Mouse (Mus musculus): ENCODE measurements around the gene Sspn. TPM values are rescaled to one million over a fixed set of nuclear protein-coding genes. Genes with fewer than 3 reads are reported as not detected.
A peak's percentile ranks its signal among the peaks of the same experiment; 100 is the strongest.

Gene Sspn
- polyA plus RNA-seq, 1 experiment from 2014 or later: 7.4 TPM

- DNase-seq: peak; percentile 42
- 60% methylated on average over 11 of the region's 11 CpGs for WGBS
- ATAC-seq (ENCODE audit: insufficient read depth): peak; percentile 56; the same call in 1 of the 2 replicates
These were observed 14.4 kb downstream of the Sspn start for GRCm38 (mm10) chr6:145945700-145946344.

GRCm38 (mm10) chr6:145949049-145949448 lies 17.6 kb downstream of the Sspn start:
- H3K4me2 ChIP-seq: no peak overlapping the region
- TF ChIP-seq CTCF (IDR thresholded peaks at IDR 0.05; ENCODE audit: low read depth): no peak
- ATAC-seq (ENCODE audit: insufficient read depth) (no peak), DNase-seq (no peak)
- H3K27ac ChIP-seq (ENCODE audit: low read depth): no peak overlapping the region
- no peak overlapping the region for H3K9ac ChIP-seq
- H3K27me3 ChIP-seq (ENCODE audit: insufficient read depth, low read length): no peaks in the 10 kb centered on the region
- no peak overlapping the region for H3K4me3 ChIP-seq (ENCODE audit: low read depth, low read length)
- H3K4me1 ChIP-seq (ENCODE audit: insufficient read depth): 0 out of 2 replicates have a peak, but pooled peaks cover 3% of the 10 kb centered on the region
- 41% methylated on average over 4 of the region's 4 CpGs for WGBS
- no peaks in the 10 kb centered on the region for H3K9me3 ChIP-seq (ENCODE audit: low read depth, low read length)
- H3K36me3 ChIP-seq (ENCODE audit: insufficient read depth): no peaks in the 10 kb centered on the region

More at GRCm38 (mm10) chr6:145945700-145946344, 14.4 kb downstream of the Sspn start:
- no peaks in the 10 kb centered on the region for H3K9me3 ChIP-seq (ENCODE audit: low read depth, low read length)
- H3K36me3 ChIP-seq (ENCODE audit: insufficient read depth): no peaks in the 10 kb centered on the region
- no peaks in the 10 kb centered on the region for H3K27me3 ChIP-seq (ENCODE audit: insufficient read depth, low read length)
- 0 out of 2 replicates have a peak, but pooled peaks cover 3% of the 10 kb centered on the region for H3K4me1 ChIP-seq (ENCODE audit: insufficient read depth)
- H3K4me3 ChIP-seq (ENCODE audit: low read depth, low read length): no peak overlapping the region
- no peak overlapping the region for H3K27ac ChIP-seq (ENCODE audit: low read depth)
- no peak for TF ChIP-seq CTCF (IDR thresholded peaks at IDR 0.05; ENCODE audit: low read depth)
- no peak overlapping the region for H3K4me2 ChIP-seq
- no peak overlapping the region for H3K9ac ChIP-seq

DNA sequence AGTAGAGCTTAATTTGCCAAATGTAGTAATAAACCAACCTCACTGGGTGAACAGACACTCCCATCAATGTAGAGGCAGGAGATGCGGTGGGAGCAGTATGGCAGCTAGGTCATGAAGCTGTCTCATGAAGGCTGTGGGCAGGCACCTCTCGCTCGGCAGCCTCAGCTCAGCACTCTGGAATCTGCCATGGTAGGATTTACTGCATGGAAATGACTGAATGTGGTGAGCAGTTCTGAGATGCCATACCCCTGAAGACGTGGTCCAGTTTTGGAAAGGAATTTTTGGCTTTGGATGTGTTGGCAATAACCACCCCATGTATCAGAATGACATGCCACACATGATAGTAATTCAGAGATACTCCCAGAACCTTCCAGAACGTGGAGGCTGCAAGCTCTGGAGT lies 19.2 kb downstream of the Sspn start:
- no peaks in the 10 kb centered on the region for H3K27me3 ChIP-seq (ENCODE audit: insufficient read depth, low read length)
- ATAC-seq (ENCODE audit: insufficient read depth) (no peak), DNase-seq (no peak)
- no peak for TF ChIP-seq CTCF (IDR thresholded peaks at IDR 0.05; ENCODE audit: low read depth)
- no peak overlapping the region for H3K9ac ChIP-seq
- H3K36me3 ChIP-seq (ENCODE audit: insufficient read depth): no peaks in the 10 kb centered on the region
- H3K4me3 ChIP-seq (ENCODE audit: low read depth, low read length): no peak overlapping the region
- WGBS: 73% methylated on average over 5 of the region's 5 CpGs
- H3K27ac ChIP-seq (ENCODE audit: low read depth): no peak overlapping the region
- H3K4me2 ChIP-seq: no peak overlapping the region
- no peaks in the 10 kb centered on the region for H3K9me3 ChIP-seq (ENCODE audit: low read depth, low read length)
- 0 out of 2 replicates have a peak, but pooled peaks cover 3% of the 10 kb centered on the region for H3K4me1 ChIP-seq (ENCODE audit: insufficient read depth)

- H3K9me3 ChIP-seq (ENCODE audit: low read depth, low read length): no peaks in the 10 kb centered on the region
- 70% methylated on average over 3 of the region's 3 CpGs for WGBS
- no peak overlapping the region for H3K4me3 ChIP-seq (ENCODE audit: low read depth, low read length)
- no peak overlapping the region for H3K27ac ChIP-seq (ENCODE audit: low read depth)
- ATAC-seq (ENCODE audit: insufficient read depth): no peak
- DNase-seq: no peak
- H3K9ac ChIP-seq: no peak overlapping the region
- no peak for TF ChIP-seq CTCF (IDR thresholded peaks at IDR 0.05; ENCODE audit: low read depth)
- no peak overlapping the region for H3K4me2 ChIP-seq
- no peaks in the 10 kb centered on the region for H3K4me1 ChIP-seq (ENCODE audit: insufficient read depth)
- H3K27me3 ChIP-seq (ENCODE audit: insufficient read depth, low read length): no peaks in the 10 kb centered on the region
- H3K36me3 ChIP-seq (ENCODE audit: insufficient read depth): no peaks in the 10 kb centered on the region
These were observed 21.2 kb downstream of the Sspn start for GRCm38 (mm10) chr6:145952594-145952993.

DNA sequence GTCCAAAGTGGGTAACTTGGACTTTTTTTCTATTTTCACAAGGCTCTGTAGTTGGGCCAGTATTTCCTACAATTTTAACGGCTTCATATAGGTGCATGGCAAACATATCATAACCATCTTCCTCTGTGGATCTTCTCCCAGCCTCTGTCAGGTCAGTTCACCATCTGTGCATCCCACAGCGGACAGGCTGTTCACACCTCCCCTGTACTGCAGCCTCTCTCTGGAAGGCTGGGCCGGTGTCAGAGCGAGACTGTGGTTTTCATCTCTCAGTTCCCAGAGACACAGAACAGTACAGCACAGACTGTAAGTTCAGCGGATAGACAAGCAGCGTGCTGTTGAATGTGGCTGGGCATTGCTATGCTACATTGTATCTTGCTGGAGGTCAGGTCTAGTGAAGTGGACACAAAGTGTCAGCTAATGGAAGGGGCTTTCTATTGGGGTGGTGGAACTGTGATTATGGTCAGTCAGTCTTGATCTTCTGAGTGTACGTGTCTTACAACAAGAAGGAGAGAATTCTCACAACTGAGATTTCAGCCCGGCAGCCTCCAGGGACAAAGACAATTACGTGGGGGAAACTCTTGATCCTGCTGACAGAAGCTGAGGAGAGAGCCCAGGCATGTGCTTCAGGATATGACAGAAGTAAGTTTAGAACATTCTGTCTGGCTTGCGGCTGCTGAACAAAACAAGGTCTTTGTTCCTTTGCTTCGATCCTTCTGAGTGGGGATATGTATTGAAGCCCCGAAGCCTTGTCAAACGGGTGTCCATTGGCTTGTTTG lies 21.9 kb downstream of the Sspn start:
- no peak overlapping the region for H3K27ac ChIP-seq (ENCODE audit: low read depth)
- ATAC-seq (ENCODE audit: insufficient read depth) (no peak), DNase-seq (no peak)
- TF ChIP-seq CTCF (IDR thresholded peaks at IDR 0.05; ENCODE audit: low read depth): no peak
- H3K9me3 ChIP-seq (ENCODE audit: low read depth, low read length): no peaks in the 10 kb centered on the region
- WGBS: 67% methylated on average over 13 of the region's 13 CpGs
- no peaks in the 10 kb centered on the region for H3K27me3 ChIP-seq (ENCODE audit: insufficient read depth, low read length)
- H3K36me3 ChIP-seq (ENCODE audit: insufficient read depth): no peaks in the 10 kb centered on the region
- no peak overlapping the region for H3K9ac ChIP-seq
- no peaks in the 10 kb centered on the region for H3K4me1 ChIP-seq (ENCODE audit: insufficient read depth)
- H3K4me3 ChIP-seq (ENCODE audit: low read depth, low read length): no peak overlapping the region
- H3K4me2 ChIP-seq: no peak overlapping the region

GRCm38 (mm10) chr6:145957427-145957965 lies 26.1 kb downstream of the Sspn start:
- Histone ChIP-seq H3K27me3 (ENCODE audit: insufficient read depth, low read length) (no peaks in the 10 kb centered on the region), H3K9ac (no peak overlapping the region), H3K4me1 (ENCODE audit: insufficient read depth) (no peaks in the 10 kb centered on the region), H3K4me3 (ENCODE audit: low read depth, low read length) (no peak overlapping the region), H3K9me3 (ENCODE audit: low read depth, low read length) (no peaks in the 10 kb centered on the region), H3K27ac (ENCODE audit: low read depth) (no peak overlapping the region), H3K36me3 (ENCODE audit: insufficient read depth) (no peaks in the 10 kb centered on the region), H3K4me2 (no peak overlapping the region)
- ATAC-seq (ENCODE audit: insufficient read depth) (no peak), DNase-seq (no peak)
- no peak for TF ChIP-seq CTCF (IDR thresholded peaks at IDR 0.05; ENCODE audit: low read depth)
- WGBS: 67% methylated on average over 6 of the region's 6 CpGs

- TF ChIP-seq CTCF (IDR thresholded peaks at IDR 0.05; ENCODE audit: low read depth): no peak
- DNase-seq (no peak), ATAC-seq (ENCODE audit: insufficient read depth) (no peak)
- no peaks in the 10 kb centered on the region for H3K27me3 ChIP-seq (ENCODE audit: insufficient read depth, low read length)
- H3K27ac ChIP-seq (ENCODE audit: low read depth): no peak overlapping the region
- H3K4me3 ChIP-seq (ENCODE audit: low read depth, low read length): no peak overlapping the region
- H3K9ac ChIP-seq: no peak overlapping the region
- H3K36me3 ChIP-seq (ENCODE audit: insufficient read depth): no peaks in the 10 kb centered on the region
- 30% methylated on average over 5 of the region's 5 CpGs for WGBS
- no peaks in the 10 kb centered on the region for H3K4me1 ChIP-seq (ENCODE audit: insufficient read depth)
- no peaks in the 10 kb centered on the region for H3K9me3 ChIP-seq (ENCODE audit: low read depth, low read length)
- H3K4me2 ChIP-seq: no peak overlapping the region
These were observed 26.6 kb downstream of the Sspn start for GRCm38 (mm10) chr6:145958070-145958469.

Measured in lung, embryonic 14.5 days (tissue).